Mouse (Mus musculus) liver, embryonic 14.5 days (tissue): ENCODE measurements around the gene Aasdh. TPM values are rescaled to one million over a fixed set of nuclear protein-coding genes. Genes with fewer than 3 reads are reported as not detected.
A peak's percentile ranks its signal among the peaks of the same experiment; 100 is the strongest.

Experiments used
- ATAC-seq: fragments of 200-750 bp; cut with Nextera tagmentation; 2 replicates; pipeline ENCODE4 v1.8.0; 2017; ENCODE audit warnings: moderate number of reproducible peaks, mild to moderate bottlenecking, moderate library complexity; ENCODE audit not compliant: insufficient read depth
- DNase-seq, 3 experiments: peaks; one replicate each; pipeline ENCODE4 v3.0.0-alpha.2; 2012 to 2013; ENCODE audit warnings: low read depth in 3 of 3, low spot score in 3 of 3
- H3K27ac ChIP-seq: fragments of 300-500 bp; sonication (generic); 2 replicates; pipeline ENCODE4 v1.5.1; 2014; ENCODE audit warnings: moderate library complexity, mild to moderate bottlenecking, control low read depth, inconsistent platforms
- H3K27me3 ChIP-seq: fragments of 300-500 bp; sonication (generic); 2 replicates; pipeline ENCODE4 v1.6.1; 2014; ENCODE audit warnings: mild to moderate bottlenecking, low read length, moderate library complexity; ENCODE audit not compliant: control insufficient read depth, insufficient read depth
- H3K36me3 ChIP-seq: fragments of 300-500 bp; sonication (generic); replicated peaks from 2 replicates; pipeline ENCODE4 v1.6.1; 2014; ENCODE audit warnings: low read depth; ENCODE audit not compliant: control insufficient read depth, insufficient read depth
- H3K4me1 ChIP-seq, 2 experiments: fragments of 200-500 bp in 1 of 2; fragments of 300-500 bp in 1 of 2; sonication (generic) in 1 of 2; replicated peaks; 2 replicates each; pipeline ENCODE4 v1.6.1; 2012 to 2014; ENCODE audit warnings: antibody characterized with exemption in 1 of 2, inconsistent platforms in 1 of 2, low read length in 1 of 2; ENCODE audit not compliant: control insufficient read depth in 2 of 2, insufficient read depth in 2 of 2
- H3K4me2 ChIP-seq: fragments of 300-500 bp; sonication (generic); 2 replicates; pipeline ENCODE4 v1.6.1; 2014; ENCODE audit warnings: low read depth, mild to moderate bottlenecking, control low read depth, moderate library complexity
- H3K4me3 ChIP-seq, 2 experiments: fragments of 200-500 bp in 1 of 2; fragments of 300-500 bp in 1 of 2; sonication (generic) in 1 of 2; 2 replicates each; pipeline ENCODE4 v1.5.1; 2012 to 2014; ENCODE audit warnings: low read depth in 2 of 2, low read length in 2 of 2, mild to moderate bottlenecking in 2 of 2, control low read depth in 1 of 2, inconsistent platforms in 1 of 2, moderate library complexity in 1 of 2; ENCODE audit not compliant: insufficient read depth in 1 of 2
- H3K9ac ChIP-seq: fragments of 300-500 bp; sonication (generic); replicated peaks from 2 replicates; pipeline ENCODE4 v1.6.1; 2014; ENCODE audit warnings: mild to moderate bottlenecking, control low read depth, moderate library complexity
- H3K9me3 ChIP-seq: fragments of 300-500 bp; sonication (generic); 2 replicates; pipeline ENCODE4 v1.6.1; 2016; ENCODE audit warnings: low read length, mixed read lengths; ENCODE audit not compliant: control insufficient read depth
- CTCF ChIP-seq: IDR thresholded peaks from 2 replicates; pipeline ENCODE4 v1.5.1; 2016; ENCODE audit warnings: antibody characterized with exemption, low read depth, control low read depth
- EP300 ChIP-seq: IDR thresholded peaks from 2 replicates; pipeline ENCODE4 v1.6.1; 2016; ENCODE audit warnings: antibody characterized with exemption, low read depth
- WGBS: fragments of 180-500 bp; shearing (Covaris S2); extraction: QIAGEN DNeasy Blood & Tissue Kit; methylation state at CpG from one replicate; pipeline ENCODE4 v1.1.7; 2014; ENCODE audit not compliant: insufficient replicate concordance; 5-methylcytosine and 5-hydroxymethylcytosine counted together
- polyA plus RNA-seq, 2 experiments: library from polyadenylated mRNA; depleted of rRNA in 1 of 2; stranded (reverse) in 1 of 2; unstranded in 1 of 2; fragments of >200 nt; fragmentation: Nextera tagmentation in 1 of 2; extraction: Ambion mirVana in 1 of 2; gene quantifications; 2 replicates each; pipeline versions ENCODE4 v1.2.1 to v1.2.3; 2012 to 2014

The Aasdh gene
- polyA plus RNA-seq (2012; rRNA removed): 4.4 and 6.7 TPM in 2 replicates
- 5.2 and 5.3 TPM in 2 replicates for polyA plus RNA-seq (2014; fragmentation: Nextera tagmentation; extraction: Ambion mirVana)

GRCm38 (mm10) chr5:76905405-76906154 is at the start of gene Aasdh:
TSS of gene Aasdh (minus strand) at chr5:76905514.
- ATAC-seq: peak; percentile 99
- under 1% methylated on average over 47 of the region's 47 CpGs for WGBS

DNA sequence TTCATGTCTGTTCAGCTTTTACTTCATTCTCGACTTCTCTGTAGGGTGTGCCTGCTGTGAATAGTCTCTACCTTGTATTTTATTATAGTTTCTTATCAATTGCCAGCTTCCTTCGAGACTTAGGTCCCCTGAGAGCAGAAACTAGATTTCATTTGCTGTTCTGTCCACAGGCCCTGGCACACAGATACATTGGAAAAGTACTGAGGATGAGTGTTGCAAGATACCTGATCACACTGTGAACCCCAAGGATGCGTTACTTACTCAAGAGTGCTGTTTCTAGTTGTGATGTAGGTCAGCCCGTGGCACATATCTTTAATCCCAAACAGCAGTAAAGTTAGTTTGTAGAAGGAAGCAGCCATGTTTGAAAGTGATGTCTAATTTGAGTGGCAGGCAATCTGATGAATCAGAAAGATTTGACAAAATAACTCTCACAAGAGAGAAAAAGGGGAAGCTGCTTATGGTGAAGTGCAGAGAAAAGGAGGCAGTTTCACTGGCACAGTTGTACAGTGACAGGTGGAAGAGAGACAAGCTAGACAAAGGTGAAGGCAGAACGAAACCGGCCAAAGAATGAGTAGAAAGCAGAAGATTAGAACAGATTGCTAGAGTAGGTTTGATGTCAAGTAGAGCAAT is 49.1 kb upstream of the Aasdh start:
- ATAC-seq: no peak
- H3K4me1 ChIP-seq: peaks cover 7 to 20% of the 10 kb centered on the region in 2 experiments; a peak in 3 of 4 replicates
- H3K9me3 ChIP-seq: no peaks in the 10 kb centered on the region
- H3K27ac ChIP-seq: no peak overlapping the region
- no peaks in the 10 kb centered on the region for H3K27me3 ChIP-seq
- TF ChIP-seq EP300 (no peak), CTCF (no peak)
- DNase-seq: no peak
- peak overlapping the region; percentile 91 for H3K4me2 ChIP-seq
- WGBS: 54% methylated on average over 6 of the region's 6 CpGs
- peak overlapping the region in 1 of 2 experiments; percentile 3; a peak in 1 of 4 replicates for H3K4me3 ChIP-seq
- H3K9ac ChIP-seq: peak overlapping the region; percentile 24; the same call in 1 of the 2 replicates
- peaks cover 42% of the 10 kb centered on the region for H3K36me3 ChIP-seq

More at GRCm38 (mm10) chr5:76905405-76906154, at the start of gene Aasdh:
- H3K27me3 ChIP-seq: no peaks in the 10 kb centered on the region
- H3K9ac ChIP-seq: peak within 1 kb of the TSS; percentile 94
- H3K4me2 ChIP-seq: peak within 1 kb of the TSS; percentile 97
- H3K36me3 ChIP-seq: no peaks in the 10 kb centered on the region
- peak within 1 kb of the TSS; percentile 89 for H3K27ac ChIP-seq
- H3K4me3 ChIP-seq: peak within 1 kb of the TSS; percentile 72 to 95
- peak; percentile 89 to 90 (median 89) for DNase-seq
- H3K9me3 ChIP-seq: no peaks in the 10 kb centered on the region
- TF ChIP-seq CTCF (peak; percentile 57), EP300 (no peak)
- peaks cover 6 to 11% of the 10 kb centered on the region in 2 experiments; a peak in 3 of 4 replicates for H3K4me1 ChIP-seq

GRCm38 (mm10) chr5:76953794-76954193 is 48.5 kb upstream of the Aasdh start:
- H3K4me3 ChIP-seq: peak overlapping the region in 1 of 2 experiments; percentile 3; a peak in 1 of 4 replicates
- peak overlapping the region; percentile 91 for H3K4me2 ChIP-seq
- no peak for DNase-seq
- no peaks in the 10 kb centered on the region for H3K27me3 ChIP-seq
- no peak overlapping the region for H3K27ac ChIP-seq
- peak overlapping the region; percentile 24; the same call in 1 of the 2 replicates for H3K9ac ChIP-seq
- H3K4me1 ChIP-seq: peaks cover 8 to 22% of the 10 kb centered on the region in 2 experiments; a peak in 3 of 4 replicates
- H3K9me3 ChIP-seq: no peaks in the 10 kb centered on the region
- 65% methylated on average over 3 of the region's 3 CpGs for WGBS
- peaks cover 39% of the 10 kb centered on the region for H3K36me3 ChIP-seq
- no peak for TF ChIP-seq EP300
- TF ChIP-seq CTCF: no peak
- no peak for ATAC-seq

- H3K4me1 ChIP-seq: peaks cover 11 to 27% of the 10 kb centered on the region in 2 experiments
- peak overlapping the region; percentile 88 to 89 for H3K4me3 ChIP-seq
- no peak for DNase-seq
These were observed 47.1 kb upstream of the Aasdh start for GRCm38 (mm10) chr5:76952112-76953040.

More at GRCm38 (mm10) chr5:76952112-76953040, 47.1 kb upstream of the Aasdh start:
- H3K27me3 ChIP-seq: no peaks in the 10 kb centered on the region
- no peaks in the 10 kb centered on the region for H3K9me3 ChIP-seq
- 5% methylated on average over 7 of the region's 7 CpGs for WGBS
- TF ChIP-seq CTCF (no peak), EP300 (no peak)
- peak overlapping the region; percentile 73 for H3K27ac ChIP-seq
- peak overlapping the region; percentile 89 for H3K9ac ChIP-seq
- H3K4me2 ChIP-seq: peak overlapping the region; percentile 91
- ATAC-seq: no peak
- peaks cover 36% of the 10 kb centered on the region for H3K36me3 ChIP-seq
